Mouse (Mus musculus): ENCODE measurements around the gene Rab3gap2.
A peak's percentile ranks its signal among the peaks of the same experiment; 100 is the strongest.

Gene Rab3gap2

DNA sequence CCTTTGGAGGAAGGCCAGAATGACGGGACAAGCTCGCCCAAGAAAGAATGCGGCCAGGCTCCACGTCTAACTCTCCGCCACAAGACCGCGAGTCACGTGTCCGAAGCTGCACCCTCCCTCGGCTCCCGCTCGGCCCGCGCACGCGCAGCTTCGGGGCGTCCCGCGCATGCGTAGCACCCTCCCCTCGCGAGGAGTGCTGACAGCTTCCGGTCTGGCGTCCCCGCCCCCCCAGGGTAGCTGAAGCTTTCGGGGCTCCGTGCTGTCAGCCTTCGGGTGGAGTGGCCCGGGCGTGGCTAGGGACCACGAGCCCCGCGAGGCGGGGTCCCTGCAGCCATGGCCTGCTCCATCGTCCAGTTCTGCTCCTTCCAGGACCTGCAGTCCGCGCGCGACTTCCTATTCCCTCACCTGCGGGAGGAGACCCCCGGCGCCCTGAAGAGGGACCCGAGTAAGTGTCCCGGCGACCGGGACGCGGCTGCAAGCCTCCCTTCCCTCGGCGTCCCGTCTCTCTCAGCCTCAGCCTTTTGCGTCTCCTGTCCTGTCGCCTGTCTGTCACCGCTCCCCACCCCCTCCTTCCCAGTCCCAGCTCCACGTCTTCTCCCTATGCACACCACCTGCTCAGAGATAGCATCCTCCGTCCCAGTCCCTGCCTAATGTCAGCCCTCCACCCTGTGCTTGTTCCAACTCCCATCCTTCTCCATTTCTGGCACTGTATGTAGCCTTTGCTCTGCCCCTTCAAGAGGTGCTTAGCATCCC, at the start of gene Rab3gap2:
Gene Rab3gap2, plus strand, starts transcription at position 209 of the 753 bp plus-strand sequence.
- DNase-seq (ENCODE audit: extremely low spot score): peak; percentile 98

DNA sequence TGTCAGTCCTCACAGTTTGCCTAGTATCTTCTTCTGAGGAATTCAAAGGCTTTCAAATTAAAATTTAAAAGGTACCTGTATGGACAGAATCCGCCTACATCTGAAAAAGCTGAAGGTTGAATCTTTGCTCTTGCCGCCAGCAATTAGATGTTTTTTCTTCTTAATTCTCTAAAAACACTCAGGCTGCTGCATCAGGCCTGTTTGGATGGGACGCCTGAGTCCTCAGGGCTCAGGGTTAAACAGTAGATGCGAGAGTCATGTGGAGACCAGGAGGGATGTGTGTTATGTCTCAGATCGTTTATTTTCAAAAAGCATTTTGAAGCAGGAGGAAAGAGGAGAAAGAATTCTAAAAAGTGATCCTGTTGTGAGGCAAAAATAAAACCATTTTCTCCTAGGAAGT, 30.3 kb upstream of the Rab3gap2 start:
- DNase-seq (ENCODE audit: extremely low spot score): no peak

GRCm38 (mm10) chr1:185177860-185178259, 26.1 kb upstream of the Rab3gap2 start:
- no peak for DNase-seq (ENCODE audit: extremely low spot score)

GRCm38 (mm10) chr1:185183591-185184330, 20.2 kb upstream of the Rab3gap2 start:
- DNase-seq (ENCODE audit: extremely low spot score): peak; percentile 25

DNA sequence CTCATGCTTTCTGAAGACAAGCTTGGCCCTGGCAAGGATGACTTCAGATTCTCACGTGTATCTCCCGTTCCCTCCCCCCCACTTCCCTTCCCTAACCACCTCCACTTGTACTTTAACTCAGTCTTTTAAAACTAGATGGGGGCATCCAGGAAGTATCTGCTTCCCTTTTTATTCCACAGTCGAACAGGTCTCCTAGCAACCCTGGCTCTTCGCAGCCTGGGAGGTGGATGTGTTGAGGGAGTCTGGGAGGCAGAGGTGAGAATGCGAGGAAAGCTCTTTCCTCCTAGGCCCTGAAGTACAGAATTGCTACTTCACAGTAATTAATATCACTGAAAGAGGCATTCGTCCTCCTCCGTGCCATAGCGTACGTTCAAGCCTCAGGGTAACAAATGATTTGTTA, 18.4 kb upstream of the Rab3gap2 start:
- DNase-seq (ENCODE audit: extremely low spot score): no peak

- peak; percentile 56 for DNase-seq (ENCODE audit: extremely low spot score)
Measured at GRCm38 (mm10) chr1:185187135-185187785, 16.7 kb upstream of the Rab3gap2 start.

DNA sequence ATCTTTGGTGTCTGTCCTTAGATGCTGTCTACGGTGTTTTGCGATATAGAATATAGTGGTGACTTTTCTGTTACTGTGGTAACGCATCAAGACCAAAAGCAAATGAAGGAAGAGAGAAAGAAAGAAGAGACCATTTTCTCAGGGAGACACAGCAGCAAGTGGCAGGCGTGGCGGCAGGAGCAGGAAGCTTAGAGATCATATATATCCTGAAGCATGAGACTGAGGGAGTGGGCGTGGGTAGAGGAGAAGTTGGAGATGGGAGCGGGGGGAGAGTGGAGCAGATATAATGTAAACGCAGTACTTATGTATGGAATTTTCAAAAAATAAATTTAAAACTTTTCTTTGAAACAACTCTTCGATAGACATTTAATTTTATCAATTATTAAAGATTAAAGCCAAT, 14.0 kb upstream of the Rab3gap2 start:
- no peak for DNase-seq (ENCODE audit: extremely low spot score)

- DNase-seq (ENCODE audit: extremely low spot score): no peak
Measured at GRCm38 (mm10) chr1:185192087-185192486, 11.8 kb upstream of the Rab3gap2 start.

DNA sequence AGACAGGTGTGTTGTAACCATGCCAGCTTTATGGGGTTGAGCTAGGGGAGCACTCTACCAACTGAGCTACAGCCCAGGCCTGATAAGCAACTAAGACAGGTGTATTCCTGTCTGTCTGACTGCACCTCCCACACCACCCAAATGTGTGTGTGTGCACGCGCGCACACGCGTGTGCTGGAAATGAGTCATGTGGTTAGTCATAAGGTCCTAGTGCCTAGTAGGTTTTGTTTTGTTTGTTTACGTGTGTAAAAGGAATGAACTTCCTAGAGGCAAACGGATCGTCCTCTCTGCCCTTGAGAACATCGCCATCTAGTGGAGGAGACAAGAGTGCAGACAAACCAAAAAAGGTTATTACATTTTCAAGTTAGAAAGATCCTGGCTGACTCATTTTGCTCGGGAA, 10.4 kb upstream of the Rab3gap2 start:
- DNase-seq (ENCODE audit: extremely low spot score): peak; percentile 57

- no peak for DNase-seq (ENCODE audit: extremely low spot score)
Measured at GRCm38 (mm10) chr1:185196323-185196722, 7.6 kb upstream of the Rab3gap2 start.

- DNase-seq (ENCODE audit: extremely low spot score): peak; percentile 20
Measured at GRCm38 (mm10) chr1:185200571-185201395, 3.1 kb upstream of the Rab3gap2 start.

GRCm38 (mm10) chr1:185201994-185202393, 1.9 kb upstream of the Rab3gap2 start:
- no peak for DNase-seq (ENCODE audit: extremely low spot score)

DNA sequence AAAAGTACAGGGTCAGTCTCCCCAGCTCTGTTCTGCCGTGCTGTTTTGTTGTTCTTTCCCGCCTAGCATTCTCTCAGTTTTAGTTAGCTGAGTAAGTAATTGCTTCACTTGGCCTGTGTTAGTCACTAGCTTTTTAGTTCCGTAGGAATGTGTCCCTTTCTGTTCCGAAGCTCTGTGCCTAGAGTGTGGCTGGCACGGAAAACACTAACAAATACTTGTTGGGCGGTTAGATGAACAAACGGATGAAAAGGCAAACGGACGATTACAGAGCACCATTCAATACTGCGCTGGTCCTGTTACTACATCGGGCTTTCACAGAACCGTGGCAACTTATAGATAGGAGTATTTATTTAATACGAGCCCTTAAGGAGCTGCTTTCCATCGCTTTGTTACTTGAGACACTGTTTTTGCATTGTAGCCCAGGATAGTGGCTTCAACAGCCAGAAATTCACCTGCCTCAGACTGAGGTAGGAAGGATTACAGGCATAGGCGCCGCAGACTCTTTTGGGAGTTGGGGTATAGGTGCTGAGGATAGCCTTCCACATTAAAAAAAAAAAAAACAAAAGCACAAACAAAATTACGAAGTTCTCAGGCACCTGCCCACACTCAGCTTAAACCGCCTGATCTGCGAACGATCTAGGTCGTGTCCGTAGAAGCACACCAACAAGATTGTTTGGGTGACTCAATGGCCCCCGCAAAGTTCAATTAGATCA, 565 bp upstream of the Rab3gap2 start:
- DNase-seq (ENCODE audit: extremely low spot score): peak; percentile 47

- no peak for DNase-seq (ENCODE audit: extremely low spot score)
Measured at GRCm38 (mm10) chr1:185205090-185205489, 1.2 kb downstream of the Rab3gap2 start.

DNA sequence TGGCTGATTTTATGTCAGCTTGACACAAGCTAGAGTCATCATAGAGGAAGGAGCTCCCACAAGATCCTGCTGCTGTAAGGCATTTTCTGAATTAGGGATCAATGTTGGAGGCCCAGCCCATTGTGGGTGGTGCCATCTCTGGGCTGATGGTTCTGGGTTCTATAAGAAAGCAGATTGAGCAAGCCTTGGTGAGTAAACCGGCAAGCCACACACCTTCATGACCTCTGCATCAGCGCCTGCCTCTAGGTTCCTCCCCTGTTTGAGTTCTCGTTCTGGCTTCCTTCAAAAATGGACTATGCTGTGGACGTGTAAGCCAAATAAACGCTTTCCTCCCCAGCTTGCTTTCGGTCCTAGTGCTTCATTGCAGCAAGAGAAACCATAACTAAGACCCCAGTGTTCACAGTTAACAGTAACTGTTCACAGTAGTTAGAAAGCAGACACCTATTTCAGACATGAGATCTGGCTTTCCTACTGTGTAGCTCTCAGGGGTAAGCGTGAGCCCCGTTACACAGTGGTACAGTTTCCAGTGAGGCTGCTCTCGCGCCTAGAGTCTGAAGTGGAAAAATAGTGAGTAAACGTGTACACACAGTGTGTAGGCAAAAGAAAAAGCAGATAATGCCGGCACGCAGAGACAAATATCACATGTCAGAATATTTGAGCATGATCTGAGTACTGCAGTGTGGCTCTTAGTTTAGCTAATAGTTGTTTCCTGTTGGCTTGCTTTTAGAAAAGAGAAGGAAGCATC, 4.1 kb downstream of the Rab3gap2 start:
- no peak for DNase-seq (ENCODE audit: extremely low spot score)

DNA sequence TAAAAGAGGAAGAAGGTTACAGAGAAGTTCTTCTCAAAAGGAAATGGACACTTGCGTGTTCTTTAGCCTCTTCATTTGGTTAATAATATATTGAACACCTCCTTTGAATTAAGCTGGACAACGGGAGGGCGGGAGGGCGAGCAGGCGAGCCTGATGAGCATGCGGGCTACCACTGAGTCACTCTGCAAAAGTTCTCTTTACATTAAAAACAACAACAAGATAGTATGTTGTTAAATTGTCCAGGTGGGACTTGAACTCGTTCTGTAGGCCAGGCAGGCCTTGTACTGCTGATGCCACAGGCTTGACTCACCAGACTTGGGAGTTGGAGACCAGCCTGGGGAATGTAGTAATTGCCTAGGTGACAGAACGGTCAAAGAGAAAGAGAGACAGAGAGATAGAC, 4.8 kb downstream of the Rab3gap2 start:
- DNase-seq (ENCODE audit: extremely low spot score): no peak

- no peak for DNase-seq (ENCODE audit: extremely low spot score)
Measured at GRCm38 (mm10) chr1:185209641-185210176, 5.8 kb downstream of the Rab3gap2 start.

DNA sequence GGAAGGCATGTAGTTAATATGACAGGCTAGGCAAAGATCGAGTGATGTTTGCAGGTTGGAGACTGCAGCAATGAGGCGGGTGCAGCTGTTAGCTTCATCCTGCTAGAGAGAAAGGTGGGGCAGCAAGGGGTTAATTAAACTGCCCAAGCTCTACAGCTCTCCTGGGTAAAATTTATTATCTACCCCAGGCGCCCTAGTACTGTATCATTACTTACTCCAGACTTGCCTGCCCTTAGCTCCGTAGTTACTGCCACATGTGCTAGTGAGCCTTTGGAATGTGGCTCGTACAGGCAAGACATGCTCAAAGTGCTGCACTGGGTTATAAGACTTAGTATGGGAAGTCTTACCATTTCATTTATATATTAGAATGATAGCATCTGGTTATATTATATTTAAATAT, 12.4 kb downstream of the Rab3gap2 start:
- DNase-seq (ENCODE audit: extremely low spot score): peak; percentile 17

DNA sequence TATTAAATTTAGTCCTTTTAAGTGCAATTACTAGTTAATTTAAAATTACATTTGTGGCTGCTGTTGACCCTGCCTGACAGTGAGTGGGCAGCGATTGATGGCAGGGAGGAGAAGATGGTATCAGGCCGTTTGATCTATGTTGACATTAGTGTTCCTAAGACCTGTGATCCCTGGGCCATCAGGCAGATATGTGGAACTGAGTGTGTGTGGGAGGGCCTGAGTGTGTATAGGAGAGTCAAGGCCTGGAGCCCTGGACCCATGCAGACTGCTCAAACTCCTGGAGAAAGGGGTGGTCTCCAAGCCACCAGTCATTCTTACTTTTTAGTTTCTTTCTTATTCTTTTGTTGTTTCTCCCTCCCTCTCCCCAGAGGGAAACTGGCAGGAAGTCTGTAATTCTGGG, 12.8 kb downstream of the Rab3gap2 start:
- DNase-seq (ENCODE audit: extremely low spot score): no peak

- DNase-seq (ENCODE audit: extremely low spot score): no peak
Measured at GRCm38 (mm10) chr1:185217966-185218365, 14.0 kb downstream of the Rab3gap2 start.

Data from embryo, embryonic 9.5 days (tissue).